Mouse (Mus musculus) thymus, postnatal 14 days (tissue): ENCODE data around the gene 1810009J06Rik.
"Not testable (repeated sequence)": the region's sequence is repeated elsewhere in the genome, so short reads cannot be mapped to it uniquely, and the experiment has no call there.

ENCODE experiments used
- DNase-seq: peaks from one replicate; pipeline ENCODE4 v3.0.0; 2021

1810009J06Rik gene

GRCm38 (mm10) chr6:40964454-40964853, at the start of gene 1810009J06Rik:
TSS of gene 1810009J06Rik (plus strand) at chr6:40964754.
- not testable (repeated sequence) for DNase-seq

DNA sequence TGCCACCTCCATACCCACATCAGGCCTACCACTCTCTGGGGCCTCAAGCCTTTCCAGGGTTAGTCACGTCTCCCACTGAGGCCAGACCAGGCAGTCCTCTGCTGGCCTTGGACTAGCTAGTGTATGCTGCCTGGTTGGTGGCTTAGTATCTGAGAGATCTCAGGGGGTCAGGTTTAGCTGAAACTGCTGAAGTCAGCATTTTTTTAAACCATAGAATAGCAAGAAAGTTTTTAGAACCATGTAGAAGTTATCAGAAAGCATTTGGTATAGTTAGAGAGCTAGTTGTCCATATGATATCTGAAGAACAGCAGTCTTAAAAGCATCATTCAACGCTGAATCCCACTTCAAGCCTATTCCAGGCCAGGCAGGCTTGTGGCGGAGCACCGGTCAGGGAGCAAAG, 44.6 kb upstream of the 1810009J06Rik start:
- no peak for DNase-seq

DNA sequence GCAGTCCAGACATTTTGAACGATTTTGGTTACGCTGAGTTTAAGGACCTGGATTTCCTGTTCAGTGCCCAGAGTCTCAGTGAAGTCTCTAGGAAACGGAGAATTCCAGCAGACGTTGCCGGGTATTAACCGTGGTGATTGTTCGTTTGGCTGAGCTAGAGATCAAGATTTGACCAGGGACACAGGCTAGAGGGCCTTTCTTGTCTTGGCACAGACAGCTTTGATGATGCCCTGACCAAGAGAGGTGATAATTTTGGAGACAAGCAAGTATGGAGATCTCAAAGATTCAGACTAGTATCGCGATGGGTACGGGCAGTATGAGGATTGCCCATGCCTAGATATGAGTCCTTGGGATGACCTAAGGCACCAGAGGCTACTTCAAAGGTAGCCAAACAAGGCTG, 24.1 kb upstream of the 1810009J06Rik start, which contains the start of gene 1700074P13Rik:
Gene 1700074P13Rik, minus strand, starts transcription at position 101 of the 400 bp plus-strand sequence.
- DNase-seq: no peak

GRCm38 (mm10) chr6:40951770-40952169, 12.8 kb upstream of the 1810009J06Rik start, which contains the start of gene Gm4744:
TSS of gene Gm4744 (minus strand) at chr6:40951870.
- DNase-seq: no peak

DNA sequence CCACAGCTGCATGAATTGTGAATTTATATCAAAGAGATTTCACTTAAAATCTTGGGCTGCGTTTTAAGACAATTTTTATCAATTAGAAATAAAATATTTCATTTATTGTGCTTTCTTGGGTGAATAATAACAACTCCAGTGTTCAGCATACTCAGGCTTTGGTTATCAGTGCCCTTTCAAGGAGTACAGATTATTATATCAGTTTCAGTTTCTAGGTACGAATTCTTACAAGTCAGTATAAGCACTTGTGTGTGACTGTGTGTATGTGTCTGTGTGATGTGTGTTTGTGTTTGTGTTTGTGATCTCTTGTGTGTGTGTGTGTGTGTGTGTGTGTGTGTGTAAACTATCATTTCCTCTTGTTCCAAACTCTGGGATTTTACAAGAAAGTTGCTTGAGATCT, 10.8 kb upstream of the 1810009J06Rik start:
- no peak for DNase-seq

DNA sequence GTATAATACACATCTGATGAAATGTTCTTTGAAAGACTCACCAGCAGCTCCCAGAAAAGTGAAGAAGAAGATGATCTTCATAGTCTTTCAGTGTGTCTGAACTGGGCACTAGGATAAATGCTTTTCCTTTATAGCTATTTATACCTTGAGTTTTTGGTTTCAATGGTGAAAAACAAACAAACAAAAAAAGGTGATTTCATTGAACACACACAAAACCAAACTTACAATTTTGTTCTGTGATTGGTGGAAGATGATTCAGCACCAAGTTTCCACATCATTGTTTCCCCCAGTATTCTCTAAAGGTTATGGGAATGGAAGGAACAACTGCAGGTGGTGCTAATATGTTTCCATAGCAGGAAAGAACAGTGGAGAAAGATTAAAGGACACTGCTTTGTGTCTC, 34.8 kb downstream of the 1810009J06Rik start, which contains the start of gene Gm2663:
Gene Gm2663, minus strand, starts transcription at position 101 of the 400 bp plus-strand sequence.
- not testable (repeated sequence) for DNase-seq

GRCm38 (mm10) chr6:41015065-41015464, 50.5 kb downstream of the 1810009J06Rik start:
- peak; percentile 12 for DNase-seq
